Mouse (Mus musculus): ENCODE results near the gene Inmt.

GRCm38 (mm10) chr6:55203931-55204330, 29.1 kb upstream of the Inmt start:
- TF ChIP-seq CTCF (conservative IDR thresholded peaks at IDR 0.05 in 1 of 2, IDR thresholded peaks at IDR 0.05 in 1 of 2; ENCODE audit: low read depth in 2 of 2, low read length in 2 of 2) (no peak), POLR2A (IDR thresholded peaks at IDR 0.05; ENCODE audit: low read depth, low read length) (no peak), PAX5 (IDR thresholded peaks at IDR 0.05; ENCODE audit: low read length) (no peak), EP300 (IDR thresholded peaks at IDR 0.05; ENCODE audit: low read length) (no peak), ELF1 (IDR thresholded peaks at IDR 0.05; ENCODE audit: low read depth, low read length) (no peak)

Data from CH12.LX (cell line).